In the genomic region with DNA sequence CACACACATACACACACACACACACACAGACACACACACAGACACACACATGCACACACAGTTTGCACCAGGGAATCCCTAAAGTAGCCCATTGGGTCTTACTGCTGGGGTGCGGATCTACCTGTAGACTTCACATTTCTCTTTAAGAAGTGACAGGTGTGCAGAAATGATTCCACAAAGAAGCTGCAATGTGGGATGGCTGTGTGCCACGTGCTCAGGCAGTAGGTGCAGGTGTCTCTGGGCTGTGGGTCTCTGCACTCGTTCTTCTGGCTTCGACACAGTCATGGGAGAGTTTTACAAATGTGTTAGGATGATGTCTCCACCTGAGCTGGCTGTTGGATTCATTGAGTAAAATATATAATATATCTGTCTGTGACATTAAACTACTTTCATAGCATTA, we compare ENCODE assay signal across 27 mouse cellular contexts. TPM values are rescaled to one million over a fixed set of nuclear protein-coding genes. Genes with fewer than 3 reads are reported as not detected.
DNase-seq lines count a peak whose midpoint lies in the region; ATAC-seq lines count a peak whose summit lies in the region.
"Had no signal": no experiment of that assay in that cellular context is flagged by ENCODE, and none has a peak within 500 bp of the region (broad histone marks: within the 10 kb centered on the region; RNA-seq: fewer than 3 reads in every experiment).

No protein-coding gene starts in this region.

- H3K27ac ChIP-seq in kidney, embryonic 16.5 days (ENCODE audit: low read length), result peak overlapping the region; percentile 41; the same call in 1 of the 2 replicates
- H3K27ac ChIP-seq: embryonic facial prominence, embryonic 12.5 days; embryonic facial prominence, embryonic 15.5 days; gastrocnemius, adult 2 months; heart, embryonic 13.5 days; hindbrain, embryonic 14.5 days; hindbrain, postnatal 0 days had no signal

- no peak for DNase-seq in kidney, adult 11 months
- DNase-seq in naive thymus-derived CD4-positive, alpha-beta T cell, adult 2 months (ENCODE audit: low read depth), result peak; percentile 8
- DNase-seq in thymus, postnatal 0 days (ENCODE audit: low spot score), result peak; percentile 49
- peak; percentile 52 to 75 for DNase-seq in thymus, postnatal 36 days
- no peak for DNase-seq in adrenal gland, postnatal 14 days
- DNase-seq in urinary bladder, postnatal 36 days (ENCODE audit: low spot score in 2 of 2), result no peak
- no peak for DNase-seq in ovary, postnatal 36 days (ENCODE audit: low spot score)
- DNase-seq: adrenal gland, postnatal 10 days; cerebellum, adult 11-12 months; cerebellum, adult 8-10 months; cerebellum, postnatal 10 days; cerebellum, postnatal 36 days; forebrain, postnatal 0 days; gastrocnemius, adult 2 months; gastrocnemius, postnatal 14 days; heart, adult 18-20 months; heart, postnatal 14 days; heart, postnatal 4 days had no signal

- H3K4me2 ChIP-seq in kidney, embryonic 16.5 days (replicated peaks; ENCODE audit: low read depth, low read length), result no peak overlapping the region
- H3K4me2 ChIP-seq: embryonic facial prominence, embryonic 12.5 days; embryonic facial prominence, embryonic 15.5 days; heart, embryonic 13.5 days; hindbrain, embryonic 14.5 days had no signal

- H3K9ac ChIP-seq in kidney, embryonic 16.5 days (replicated peaks; ENCODE audit: low read length), result no peak overlapping the region
- H3K9ac ChIP-seq: embryonic facial prominence, embryonic 12.5 days; embryonic facial prominence, embryonic 15.5 days; forebrain, postnatal 0 days; heart, embryonic 13.5 days; hindbrain, embryonic 14.5 days had no signal

- peaks cover 30% of the 10 kb centered on the region for H3K4me1 ChIP-seq in kidney, embryonic 16.5 days (ENCODE audit: insufficient read depth, low read length)
- H3K4me1 ChIP-seq: embryonic facial prominence, embryonic 12.5 days had no signal

- no peaks in the 10 kb centered on the region for H3K9me3 ChIP-seq in kidney, embryonic 16.5 days (ENCODE audit: low read length)
- H3K9me3 ChIP-seq: embryonic facial prominence, embryonic 12.5 days; embryonic facial prominence, embryonic 15.5 days; heart, embryonic 10.5 days; heart, embryonic 13.5 days had no signal

- ATAC-seq in kidney, embryonic 16.5 days (ENCODE audit: low FRiP score, low TSS enrichment), result no peak
- ATAC-seq: activated CD4-positive, CD25-positive, alpha-beta regulatory T cell, adult 4 months; forebrain, embryonic 14.5 days; forebrain, postnatal 0 days; hindbrain, postnatal 0 days had no signal

- 85% methylated on average over 4 of the region's 4 CpGs for WGBS in kidney, embryonic 16.5 days

- no peaks in the 10 kb centered on the region for H3K27me3 ChIP-seq in kidney, embryonic 16.5 days (ENCODE audit: insufficient read depth, low read length)
- H3K27me3 ChIP-seq: embryonic facial prominence, embryonic 12.5 days; embryonic facial prominence, embryonic 15.5 days had no signal

- H3K36me3 ChIP-seq in kidney, embryonic 16.5 days (ENCODE audit: insufficient read depth, low read length), result no peaks in the 10 kb centered on the region
- H3K36me3 ChIP-seq: embryonic facial prominence, embryonic 12.5 days; embryonic facial prominence, embryonic 15.5 days; heart, embryonic 10.5 days; heart, embryonic 13.5 days had no signal

- H3K4me3 ChIP-seq in kidney, embryonic 16.5 days (ENCODE audit: low read length), result no peak overlapping the region
- H3K4me3 ChIP-seq: embryonic facial prominence, embryonic 12.5 days; embryonic facial prominence, embryonic 15.5 days; gastrocnemius, adult 2 months; heart, embryonic 10.5 days; heart, embryonic 13.5 days had no signal

RNA-seq across cellular contexts. Expression of a gene that starts 24.7 kb away (rescaled TPM):
- 76.2 and 80.2 TPM in 2 replicates for polyA plus RNA-seq in kidney, embryonic 16.5 days (2015; fragmentation: Nextera tagmentation; extraction: Ambion mirVana)
- polyA plus RNA-seq in thymus, postnatal 0 days (2015; fragmentation: Nextera tagmentation; extraction: Ambion mirVana), result 324 and 355 TPM in 2 replicates
- total RNA-seq in adrenal gland, postnatal 14 days (2021), result 60.0 and 93.2 TPM in 2 replicates

Comparison
In these comparisons a context has a peak if more than half of its experiments do, and no peak if none do; other contexts are left out.
1. DNase-seq: peak in naive thymus-derived CD4-positive, alpha-beta T cell, adult 2 months (single experiment), thymus, postnatal 0 days (single experiment) and thymus, postnatal 36 days (2 of 2); none in kidney, adult 11 months (single experiment), adrenal gland, postnatal 14 days (single experiment), urinary bladder, postnatal 36 days (0 of 2) and ovary, postnatal 36 days (single experiment).